Mouse (Mus musculus): ENCODE results near the gene Rin3.

Rin3 gene

DNA sequence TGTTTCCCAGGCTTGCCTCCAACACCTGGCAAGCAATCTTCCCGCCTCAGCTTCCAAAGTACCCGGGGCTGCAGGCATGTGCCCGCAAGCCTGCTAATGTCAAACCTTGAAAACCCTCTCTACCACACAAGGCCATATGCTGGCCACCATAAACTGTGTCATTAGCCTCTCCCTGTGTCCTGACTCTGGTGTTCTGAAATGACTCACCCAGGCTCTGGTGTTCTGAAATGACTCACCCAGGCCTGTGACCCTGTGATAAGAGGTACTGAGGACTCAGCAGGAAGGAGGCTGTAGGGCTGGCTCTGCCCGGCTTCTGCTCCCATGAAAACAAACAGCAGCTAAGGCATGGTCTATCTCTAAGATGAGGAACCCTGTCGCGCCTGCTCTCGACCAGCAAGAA, 143.4 kb downstream of the Rin3 start:
- no peak for DNase-seq

DNA sequence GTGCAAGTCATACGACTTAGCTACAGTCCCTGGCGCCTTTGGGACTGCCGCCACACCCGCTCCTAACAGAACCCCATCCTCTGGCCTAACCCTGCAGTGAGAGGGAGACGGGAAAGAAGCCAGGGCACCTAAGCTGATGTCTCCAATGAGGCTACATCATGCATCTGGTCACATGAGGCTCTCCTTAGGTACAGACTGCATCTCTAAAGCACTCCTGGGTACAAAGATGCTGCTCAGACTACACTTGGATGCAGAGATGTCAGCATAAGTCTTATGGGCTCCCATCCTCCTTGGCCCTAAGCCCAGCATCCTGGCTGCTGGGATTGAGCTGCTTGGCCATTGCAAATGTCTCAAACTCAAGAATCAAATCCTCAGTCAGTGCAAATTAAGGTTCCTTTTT, 146.8 kb downstream of the Rin3 start:
- DNase-seq, result no peak

DNA sequence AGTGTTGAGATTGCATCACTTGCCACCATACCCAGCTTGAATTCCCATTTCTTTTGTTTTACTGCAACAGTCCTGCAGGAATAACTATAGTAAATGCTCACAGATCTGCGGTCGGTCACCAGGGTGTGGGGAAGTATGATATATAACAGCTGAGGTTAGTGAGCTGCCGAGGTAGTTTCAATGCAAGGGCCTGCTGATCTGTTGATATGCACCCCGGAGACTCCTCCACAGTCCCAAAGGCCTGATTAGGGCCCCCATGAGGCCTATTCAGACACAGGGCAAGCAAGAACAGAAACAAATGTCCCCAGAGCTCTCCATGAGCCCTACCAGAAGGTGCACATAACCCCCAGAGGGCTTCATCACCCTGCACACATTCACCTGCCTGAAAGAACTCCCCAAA, 147.4 kb downstream of the Rin3 start:
- no peak for DNase-seq

DNA sequence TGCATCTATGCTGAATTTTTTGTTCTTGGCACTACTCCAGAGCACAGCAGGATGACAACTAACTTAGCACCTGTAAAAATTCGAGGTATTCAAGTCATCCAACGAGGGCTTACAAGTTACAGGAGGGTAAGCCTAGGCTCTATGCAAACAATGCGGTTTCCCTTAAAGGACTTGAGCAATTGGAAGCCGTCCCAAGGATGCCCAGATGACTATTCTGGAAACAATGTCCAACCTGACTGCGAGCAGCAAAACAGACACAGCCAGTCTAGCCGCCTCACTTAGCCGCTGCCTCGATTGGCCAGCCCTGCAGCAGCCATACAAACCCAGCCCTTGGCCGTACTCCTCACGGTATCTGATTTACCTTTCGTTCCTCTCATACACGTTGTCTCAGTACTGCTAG, 149.4 kb downstream of the Rin3 start:
- no peak for DNase-seq

DNA sequence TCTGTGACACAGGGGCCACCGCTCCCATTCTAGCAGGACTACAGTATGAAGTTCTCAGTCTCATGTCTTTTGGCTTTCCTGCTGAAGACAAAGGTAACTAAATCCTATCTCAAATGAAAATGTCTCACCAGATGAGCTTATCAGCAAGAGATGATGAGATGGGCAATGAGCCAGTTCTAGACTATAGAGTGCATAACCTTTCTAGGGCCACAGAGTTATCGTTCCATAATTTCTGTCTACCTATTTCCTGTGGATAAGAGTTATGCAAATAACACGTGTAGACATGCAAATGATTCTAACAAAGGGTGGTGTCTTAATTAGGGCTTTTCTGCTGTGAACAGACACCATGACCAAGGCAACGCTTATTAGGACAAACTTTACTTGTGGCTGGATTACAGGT, 151.3 kb downstream of the Rin3 start:
- DNase-seq, result no peak

DNA sequence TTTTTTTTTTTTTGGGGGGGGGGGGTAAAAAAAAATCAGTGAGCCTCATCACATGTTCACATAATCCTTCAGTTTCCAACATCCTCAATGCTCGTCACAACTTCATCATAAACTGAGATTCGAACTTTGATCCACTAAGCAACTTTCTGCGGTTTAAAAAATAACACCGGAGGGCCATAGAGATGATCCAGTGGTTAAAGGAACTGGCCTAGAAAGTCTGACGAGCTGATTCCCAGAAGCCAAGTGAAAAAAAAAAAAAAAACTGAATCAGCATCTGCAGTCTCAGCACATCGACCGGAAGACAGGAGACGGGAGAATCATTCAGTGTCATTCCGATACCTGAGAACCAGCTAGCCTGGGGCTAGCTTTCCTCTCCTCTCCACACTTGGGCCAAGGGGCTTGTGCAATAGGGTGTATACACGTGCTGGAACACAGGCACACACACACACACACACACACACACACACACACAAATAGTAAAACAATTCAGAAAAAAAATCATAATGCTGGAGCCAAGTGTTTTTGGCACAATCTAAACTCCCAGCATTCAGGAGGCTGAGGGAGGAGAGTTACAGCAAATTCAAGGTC, 154.2 kb downstream of the Rin3 start:
- no peak for DNase-seq

DNA sequence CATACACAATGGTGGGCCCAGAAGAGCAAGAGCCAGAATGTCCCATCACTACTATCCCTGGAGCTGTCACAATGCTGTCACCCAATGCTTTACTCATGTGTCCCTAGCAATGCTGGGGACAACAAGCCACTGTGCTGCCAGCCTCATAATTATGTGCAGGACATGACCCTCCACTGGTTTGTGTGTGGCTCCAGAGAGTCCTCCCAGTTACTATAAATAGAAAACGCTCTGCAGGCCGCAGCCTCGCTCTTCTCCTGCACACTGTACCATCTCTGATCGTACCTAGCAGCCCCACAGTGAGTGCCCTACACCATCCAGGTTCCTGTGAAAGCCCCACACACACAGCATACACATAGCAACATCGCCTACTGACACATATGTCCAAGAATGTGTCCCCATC, 155.1 kb downstream of the Rin3 start:
- DNase-seq, result no peak

DNA sequence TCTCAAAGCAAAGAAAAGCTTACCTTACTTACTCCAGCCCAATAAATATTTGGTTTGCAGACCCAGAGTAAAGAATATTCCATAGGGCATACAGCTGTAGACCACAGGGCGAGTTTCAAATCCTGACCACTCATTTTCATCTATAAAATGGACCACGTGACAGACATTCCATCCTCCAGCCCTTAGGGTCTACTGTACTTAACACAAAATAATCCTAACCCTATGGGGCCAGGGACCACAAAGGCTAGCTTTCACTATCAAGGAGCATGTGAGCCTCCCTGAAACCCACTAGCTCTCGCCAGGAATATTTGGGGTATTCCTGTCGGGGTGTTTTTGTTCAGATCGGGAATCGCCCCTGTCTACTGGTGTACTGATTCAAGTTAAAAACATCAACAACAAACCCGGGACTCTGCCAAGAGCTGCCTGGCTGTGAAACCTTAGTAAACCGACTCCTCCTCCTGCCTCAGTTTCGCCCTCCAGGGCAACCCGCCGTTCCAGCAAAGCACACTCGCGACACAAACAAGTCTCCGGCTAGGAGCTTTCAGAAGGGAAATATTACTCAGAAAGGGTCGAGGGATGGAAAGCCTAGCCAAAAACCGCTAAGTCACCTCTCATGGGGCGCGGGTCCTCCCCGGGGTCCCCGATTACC, 156.3 kb downstream of the Rin3 start:
- no peak for DNase-seq

DNA sequence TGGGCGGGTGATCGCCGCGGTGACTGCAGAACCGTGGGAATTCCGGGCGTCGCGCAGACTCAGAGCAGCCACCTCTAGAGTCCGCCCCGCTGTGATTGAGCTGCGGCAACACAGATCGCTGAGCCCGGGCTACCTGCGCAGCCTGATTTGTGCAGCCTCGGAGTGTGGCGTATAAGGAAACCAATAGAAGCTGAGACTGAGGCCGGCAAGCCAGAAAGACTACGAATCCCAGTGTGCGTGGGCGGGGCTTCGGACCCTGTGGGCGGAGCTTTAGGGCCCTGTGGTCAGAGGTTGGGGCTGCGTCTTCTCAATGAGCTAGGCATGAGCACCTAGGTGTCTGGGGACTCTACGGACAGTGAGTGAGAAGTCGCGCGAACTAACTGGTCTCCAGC, 156.8 kb downstream of the Rin3 start, which contains the start of gene Lgmn:
TSS of gene Lgmn (minus strand) at position 182 of the 392 bp plus-strand sequence.
- DNase-seq, result peak; percentile 99

Measured in cerebellum, adult 9-11 months (tissue).